Mouse (Mus musculus): ENCODE data around the gene Serpina6. TPM values are rescaled to one million over a fixed set of nuclear protein-coding genes. Genes with fewer than 3 reads are reported as not detected.
"Not testable (repeated sequence)": the region's sequence is repeated elsewhere in the genome, so short reads cannot be mapped to it uniquely, and the experiment has no call there.

The Serpina6 gene
- polyA plus RNA-seq, 1 experiment = not detected

DNA sequence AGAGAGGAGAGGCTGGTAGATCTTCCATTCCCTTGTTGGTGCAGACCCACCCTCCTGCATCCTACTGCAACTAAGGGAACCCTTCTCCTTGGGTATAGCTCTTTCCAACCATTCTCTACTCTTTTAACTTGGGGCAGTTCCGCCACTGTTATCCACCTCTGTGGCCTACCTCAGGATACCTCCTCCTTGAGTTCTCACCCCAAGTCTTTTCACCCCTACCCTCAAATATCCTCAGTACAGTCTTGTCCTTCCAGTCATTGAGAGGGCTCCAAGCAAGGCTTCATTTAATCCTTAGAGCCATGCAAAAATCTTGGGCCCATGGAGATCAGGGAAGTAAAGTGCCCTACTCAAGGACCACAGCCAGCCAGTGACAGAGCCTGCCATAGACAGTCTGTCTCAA, 19.0 kb upstream of the Serpina6 start, which contains the start of gene Serpina16:
Gene Serpina16, minus strand, starts transcription at position 101 of the 400 bp plus-strand sequence.
- Histone ChIP-seq H3K27ac (ENCODE audit: insufficient read depth, low read length) (no peak within 1 kb of the TSS), H3K36me3 (ENCODE audit: control insufficient read depth, insufficient read depth, low read length) (no peaks in the 10 kb centered on the region), H3K27me3 (ENCODE audit: control insufficient read depth, insufficient read depth, low read length) (no peaks in the 10 kb centered on the region), H3K4me1 (ENCODE audit: control insufficient read depth, insufficient read depth, insufficient read length) (no peaks in the 10 kb centered on the region), H3K4me3 (ENCODE audit: extremely low read depth, insufficient read depth, insufficient read length) (no peak within 1 kb of the TSS)
- DNase-seq (ENCODE audit: low read depth in 1 of 2, low spot score in 2 of 2) = no peak
- TF ChIP-seq CTCF (IDR thresholded peaks at IDR 0.05; ENCODE audit: extremely low read depth, insufficient read depth, insufficient read length, insufficient replicate concordance) = no peak
- no peak for TF ChIP-seq POLR2A (IDR thresholded peaks at IDR 0.05; ENCODE audit: low read depth, low read length)
- 87% methylated on average over 1 of the region's 1 CpGs for WGBS

- no peak for DNase-seq (ENCODE audit: low read depth in 1 of 2, low spot score in 2 of 2)
- Histone ChIP-seq H3K4me1 (ENCODE audit: control insufficient read depth, insufficient read depth, insufficient read length) (no peaks in the 10 kb centered on the region), H3K27ac (ENCODE audit: insufficient read depth, low read length) (no peak overlapping the region), H3K4me3 (ENCODE audit: extremely low read depth, insufficient read depth, insufficient read length) (no peak overlapping the region), H3K27me3 (ENCODE audit: control insufficient read depth, insufficient read depth, low read length) (no peaks in the 10 kb centered on the region), H3K36me3 (ENCODE audit: control insufficient read depth, insufficient read depth, low read length) (no peaks in the 10 kb centered on the region)
- 87% methylated on average over 2 of the region's 2 CpGs for WGBS
- TF ChIP-seq CTCF (IDR thresholded peaks at IDR 0.05; ENCODE audit: extremely low read depth, insufficient read depth, insufficient read length, insufficient replicate concordance) (no peak), POLR2A (IDR thresholded peaks at IDR 0.05; ENCODE audit: low read depth, low read length) (no peak)
Measured at GRCm38 (mm10) chr12:103673179-103673578, 16.2 kb upstream of the Serpina6 start.

DNA sequence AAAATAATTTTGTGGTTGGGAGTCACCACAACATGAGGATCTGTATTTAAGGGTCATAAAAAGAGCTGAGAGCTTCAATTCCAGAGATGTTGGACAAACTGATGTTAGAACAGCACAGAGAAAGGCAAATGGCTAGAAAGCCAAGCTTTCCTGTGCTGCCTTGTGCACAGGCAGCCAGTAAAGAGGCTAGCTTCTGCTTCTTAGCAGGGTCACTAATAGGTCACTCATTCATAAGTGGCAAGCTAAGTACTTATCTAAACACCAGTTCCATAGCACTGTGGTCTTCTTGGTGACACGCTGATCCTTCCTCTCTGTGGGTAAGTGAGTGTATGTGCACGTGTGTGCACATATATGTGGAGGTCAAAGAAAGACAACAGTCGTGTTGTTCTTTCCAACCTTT, 14.5 kb upstream of the Serpina6 start:
- DNase-seq (ENCODE audit: low read depth in 1 of 2, low spot score in 2 of 2) = no peak
- Histone ChIP-seq H3K4me3 (ENCODE audit: extremely low read depth, insufficient read depth, insufficient read length) (no peak overlapping the region), H3K36me3 (ENCODE audit: control insufficient read depth, insufficient read depth, low read length) (no peaks in the 10 kb centered on the region), H3K27me3 (ENCODE audit: control insufficient read depth, insufficient read depth, low read length) (no peaks in the 10 kb centered on the region), H3K27ac (ENCODE audit: insufficient read depth, low read length) (no peak overlapping the region), H3K4me1 (ENCODE audit: control insufficient read depth, insufficient read depth, insufficient read length) (no peaks in the 10 kb centered on the region)
- WGBS = 69% methylated on average over 3 of the region's 3 CpGs
- TF ChIP-seq CTCF (IDR thresholded peaks at IDR 0.05; ENCODE audit: extremely low read depth, insufficient read depth, insufficient read length, insufficient replicate concordance) = no peak

- no peaks in the 10 kb centered on the region for H3K4me1 ChIP-seq (ENCODE audit: control insufficient read depth, insufficient read depth, insufficient read length)
- no peaks in the 10 kb centered on the region for H3K36me3 ChIP-seq (ENCODE audit: control insufficient read depth, insufficient read depth, low read length)
- H3K27me3 ChIP-seq (ENCODE audit: control insufficient read depth, insufficient read depth, low read length) = no peaks in the 10 kb centered on the region
- WGBS = 64% methylated on average over 2 of the region's 2 CpGs
- no peak overlapping the region for H3K4me3 ChIP-seq (ENCODE audit: extremely low read depth, insufficient read depth, insufficient read length)
- no peak for DNase-seq (ENCODE audit: low read depth in 1 of 2, low spot score in 2 of 2)
- no peak overlapping the region for H3K27ac ChIP-seq (ENCODE audit: insufficient read depth, low read length)
- TF ChIP-seq POLR2A (IDR thresholded peaks at IDR 0.05; ENCODE audit: low read depth, low read length) (no peak), CTCF (IDR thresholded peaks at IDR 0.05; ENCODE audit: extremely low read depth, insufficient read depth, insufficient read length, insufficient replicate concordance) (no peak)
Measured at GRCm38 (mm10) chr12:103670964-103671363, 14.0 kb upstream of the Serpina6 start.

GRCm38 (mm10) chr12:103670344-103670743, 13.3 kb upstream of the Serpina6 start:
- TF ChIP-seq POLR2A (IDR thresholded peaks at IDR 0.05; ENCODE audit: low read depth, low read length) = no peak
- no peak for TF ChIP-seq CTCF (IDR thresholded peaks at IDR 0.05; ENCODE audit: extremely low read depth, insufficient read depth, insufficient read length, insufficient replicate concordance)
- WGBS = 82% methylated on average over 5 of the region's 5 CpGs
- no peaks in the 10 kb centered on the region for H3K36me3 ChIP-seq (ENCODE audit: control insufficient read depth, insufficient read depth, low read length)
- no peak overlapping the region for H3K27ac ChIP-seq (ENCODE audit: insufficient read depth, low read length)
- no peaks in the 10 kb centered on the region for H3K27me3 ChIP-seq (ENCODE audit: control insufficient read depth, insufficient read depth, low read length)
- DNase-seq (ENCODE audit: low read depth in 1 of 2, low spot score in 2 of 2) = no peak
- H3K4me1 ChIP-seq (ENCODE audit: control insufficient read depth, insufficient read depth, insufficient read length) = no peaks in the 10 kb centered on the region
- no peak overlapping the region for H3K4me3 ChIP-seq (ENCODE audit: extremely low read depth, insufficient read depth, insufficient read length)

GRCm38 (mm10) chr12:103665286-103665685, 8.3 kb upstream of the Serpina6 start:
- WGBS = 87% methylated on average over 3 of the region's 3 CpGs

GRCm38 (mm10) chr12:103662053-103662452, 5.0 kb upstream of the Serpina6 start:
- not testable (repeated sequence) for H3K27me3 ChIP-seq (ENCODE audit: control insufficient read depth, insufficient read depth, low read length); H3K27ac ChIP-seq (ENCODE audit: insufficient read depth, low read length); DNase-seq (ENCODE audit: low read depth in 1 of 2, low spot score in 2 of 2); H3K36me3 ChIP-seq (ENCODE audit: control insufficient read depth, insufficient read depth, low read length); H3K4me1 ChIP-seq (ENCODE audit: control insufficient read depth, insufficient read depth, insufficient read length); H3K4me3 ChIP-seq (ENCODE audit: extremely low read depth, insufficient read depth, insufficient read length)

More at GRCm38 (mm10) chr12:103665286-103665685, 8.3 kb upstream of the Serpina6 start:
- no peak overlapping the region for H3K27ac ChIP-seq (ENCODE audit: insufficient read depth, low read length)
- TF ChIP-seq POLR2A (IDR thresholded peaks at IDR 0.05; ENCODE audit: low read depth, low read length) = no peak
- no peaks in the 10 kb centered on the region for H3K4me1 ChIP-seq (ENCODE audit: control insufficient read depth, insufficient read depth, insufficient read length)
- no peaks in the 10 kb centered on the region for H3K36me3 ChIP-seq (ENCODE audit: control insufficient read depth, insufficient read depth, low read length)
- no peak overlapping the region for H3K4me3 ChIP-seq (ENCODE audit: extremely low read depth, insufficient read depth, insufficient read length)
- H3K27me3 ChIP-seq (ENCODE audit: control insufficient read depth, insufficient read depth, low read length) = no peaks in the 10 kb centered on the region
- DNase-seq (ENCODE audit: low read depth in 1 of 2, low spot score in 2 of 2) = no peak
